Mouse (Mus musculus): ENCODE measurements around the gene C4b.

DNA sequence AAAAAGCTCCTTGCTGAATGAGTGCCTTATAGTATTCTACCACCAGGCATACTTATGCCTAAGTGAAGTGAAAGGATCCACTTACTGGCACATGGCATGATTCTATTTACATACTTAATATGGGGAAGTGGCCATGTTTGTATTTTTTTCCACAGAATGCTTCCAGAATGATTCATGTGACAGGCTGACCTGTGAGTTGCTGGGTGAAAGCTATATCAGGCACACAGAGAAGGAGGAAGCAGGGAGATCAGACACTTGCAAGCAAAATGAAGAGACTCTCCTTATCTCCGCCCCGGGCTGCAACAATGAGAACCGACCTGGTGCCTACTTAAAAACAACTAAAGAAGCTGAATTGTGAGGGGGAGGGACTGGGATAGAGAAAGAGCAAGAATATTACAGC is 17.8 kb upstream of the C4b start:
- TF ChIP-seq MYC (IDR thresholded peaks at IDR 0.05; ENCODE audit: low read depth, low read length), result no peak
- no peak for TF ChIP-seq ZKSCAN1 (IDR thresholded peaks at IDR 0.05; ENCODE audit: low read depth, low read length)
- no peak for TF ChIP-seq CTCF (IDR thresholded peaks at IDR 0.05 in 2 of 3, conservative IDR thresholded peaks at IDR 0.05 in 1 of 3; ENCODE audit: control insufficient read depth in 1 of 3, insufficient read depth in 1 of 3, low read depth in 2 of 3, low read length in 3 of 3, poor library complexity in 1 of 3, severe bottlenecking in 1 of 3)
- no peak for TF ChIP-seq POLR2A (IDR thresholded peaks at IDR 0.05; ENCODE audit: control insufficient read depth in 1 of 2, insufficient read depth in 1 of 2, low read depth in 1 of 2, low read length in 2 of 2, poor library complexity in 1 of 2)
- TF ChIP-seq CHD1 (IDR thresholded peaks at IDR 0.05; ENCODE audit: low read depth, low read length), result no peak

Data from MEL (cell line).